Mouse (Mus musculus): ENCODE data around the gene Igfbp5.

Igfbp5 gene

GRCm38 (mm10) chr1:72878473-72879318 is 4.0 kb upstream of the Igfbp5 start:
- H3K27me3 ChIP-seq (ENCODE audit: insufficient read depth, low read length) = peaks cover 54% of the 10 kb centered on the region
- H3K4me1 ChIP-seq (replicated peaks; ENCODE audit: low read depth, low read length) = peaks cover 20% of the 10 kb centered on the region
- H3K36me3 ChIP-seq (ENCODE audit: insufficient read depth, low read length) = no peaks in the 10 kb centered on the region
- no peak overlapping the region for H3K4me3 ChIP-seq (replicated peaks; ENCODE audit: low read length)
- TF ChIP-seq NANOG (IDR thresholded peaks at IDR 0.05; ENCODE audit: borderline replicate concordance, low read length) (no peak), CTCF (conservative IDR thresholded peaks at IDR 0.05; ENCODE audit: low read length) (no peak), POU5F1 (IDR thresholded peaks at IDR 0.05; ENCODE audit: borderline replicate concordance, low read length) (no peak)
- no peaks in the 10 kb centered on the region for H3K9me3 ChIP-seq (ENCODE audit: low read length)

- Histone ChIP-seq H3K9me3 (ENCODE audit: low read length) (no peaks in the 10 kb centered on the region), H3K36me3 (ENCODE audit: insufficient read depth, low read length) (no peaks in the 10 kb centered on the region), H3K27me3 (ENCODE audit: insufficient read depth, low read length) (peaks cover 62% of the 10 kb centered on the region), H3K4me3 (replicated peaks; ENCODE audit: low read length) (no peak overlapping the region), H3K4me1 (replicated peaks; ENCODE audit: low read depth, low read length) (peaks cover 28% of the 10 kb centered on the region)
- TF ChIP-seq CTCF (conservative IDR thresholded peaks at IDR 0.05; ENCODE audit: low read length) (peak; percentile 55), NANOG (IDR thresholded peaks at IDR 0.05; ENCODE audit: borderline replicate concordance, low read length) (no peak), POU5F1 (IDR thresholded peaks at IDR 0.05; ENCODE audit: borderline replicate concordance, low read length) (no peak)
Observed at GRCm38 (mm10) chr1:72877892-72878291, 3.2 kb upstream of the Igfbp5 start.

GRCm38 (mm10) chr1:72876111-72876510 is 1.4 kb upstream of the Igfbp5 start:
- no peaks in the 10 kb centered on the region for H3K9me3 ChIP-seq (ENCODE audit: low read length)
- H3K36me3 ChIP-seq (ENCODE audit: insufficient read depth, low read length) = no peaks in the 10 kb centered on the region
- peaks cover 42% of the 10 kb centered on the region for H3K4me1 ChIP-seq (replicated peaks; ENCODE audit: low read depth, low read length)

GRCm38 (mm10) chr1:72875708-72876107 is 1.0 kb upstream of the Igfbp5 start:
- peaks cover 45% of the 10 kb centered on the region for H3K4me1 ChIP-seq (replicated peaks; ENCODE audit: low read depth, low read length)
- TF ChIP-seq CTCF (conservative IDR thresholded peaks at IDR 0.05; ENCODE audit: low read length) (no peak), NANOG (IDR thresholded peaks at IDR 0.05; ENCODE audit: borderline replicate concordance, low read length) (no peak), POU5F1 (IDR thresholded peaks at IDR 0.05; ENCODE audit: borderline replicate concordance, low read length) (no peak)
- H3K27me3 ChIP-seq (ENCODE audit: insufficient read depth, low read length) = peaks cover 78% of the 10 kb centered on the region
- H3K36me3 ChIP-seq (ENCODE audit: insufficient read depth, low read length) = no peaks in the 10 kb centered on the region
- H3K9me3 ChIP-seq (ENCODE audit: low read length) = no peaks in the 10 kb centered on the region
- no peak overlapping the region for H3K4me3 ChIP-seq (replicated peaks; ENCODE audit: low read length)

More at GRCm38 (mm10) chr1:72876111-72876510, 1.4 kb upstream of the Igfbp5 start:
- TF ChIP-seq NANOG (IDR thresholded peaks at IDR 0.05; ENCODE audit: borderline replicate concordance, low read length) (no peak), POU5F1 (IDR thresholded peaks at IDR 0.05; ENCODE audit: borderline replicate concordance, low read length) (no peak), CTCF (conservative IDR thresholded peaks at IDR 0.05; ENCODE audit: low read length) (no peak)
- H3K27me3 ChIP-seq (ENCODE audit: insufficient read depth, low read length) = peaks cover 76% of the 10 kb centered on the region
- no peak overlapping the region for H3K4me3 ChIP-seq (replicated peaks; ENCODE audit: low read length)

- Histone ChIP-seq H3K4me1 (replicated peaks; ENCODE audit: low read depth, low read length) (peaks cover 58% of the 10 kb centered on the region), H3K36me3 (ENCODE audit: insufficient read depth, low read length) (no peaks in the 10 kb centered on the region), H3K27me3 (ENCODE audit: insufficient read depth, low read length) (peaks cover 87% of the 10 kb centered on the region), H3K9me3 (ENCODE audit: low read length) (no peaks in the 10 kb centered on the region), H3K4me3 (replicated peaks; ENCODE audit: low read length) (peak overlapping the region; percentile 81)
- no peak for TF ChIP-seq NANOG (IDR thresholded peaks at IDR 0.05; ENCODE audit: borderline replicate concordance, low read length)
- TF ChIP-seq POU5F1 (IDR thresholded peaks at IDR 0.05; ENCODE audit: borderline replicate concordance, low read length) = no peak
- no peak for TF ChIP-seq CTCF (conservative IDR thresholded peaks at IDR 0.05; ENCODE audit: low read length)
Observed at GRCm38 (mm10) chr1:72873511-72874286, 985 bp downstream of the Igfbp5 start.

GRCm38 (mm10) chr1:72873078-72873477 is 1.6 kb downstream of the Igfbp5 start:
- Histone ChIP-seq H3K9me3 (ENCODE audit: low read length) (no peaks in the 10 kb centered on the region), H3K4me1 (replicated peaks; ENCODE audit: low read depth, low read length) (peaks cover 58% of the 10 kb centered on the region)
- TF ChIP-seq POU5F1 (IDR thresholded peaks at IDR 0.05; ENCODE audit: borderline replicate concordance, low read length) (no peak), CTCF (conservative IDR thresholded peaks at IDR 0.05; ENCODE audit: low read length) (no peak), NANOG (IDR thresholded peaks at IDR 0.05; ENCODE audit: borderline replicate concordance, low read length) (no peak)

GRCm38 (mm10) chr1:72872521-72872920 is 2.2 kb downstream of the Igfbp5 start:
- TF ChIP-seq CTCF (conservative IDR thresholded peaks at IDR 0.05; ENCODE audit: low read length) (no peak), NANOG (IDR thresholded peaks at IDR 0.05; ENCODE audit: borderline replicate concordance, low read length) (no peak), POU5F1 (IDR thresholded peaks at IDR 0.05; ENCODE audit: borderline replicate concordance, low read length) (no peak)
- no peaks in the 10 kb centered on the region for H3K36me3 ChIP-seq (ENCODE audit: insufficient read depth, low read length)
- peaks cover 60% of the 10 kb centered on the region for H3K4me1 ChIP-seq (replicated peaks; ENCODE audit: low read depth, low read length)
- H3K27me3 ChIP-seq (ENCODE audit: insufficient read depth, low read length) = peaks cover 81% of the 10 kb centered on the region
- H3K9me3 ChIP-seq (ENCODE audit: low read length) = no peaks in the 10 kb centered on the region
- H3K4me3 ChIP-seq (replicated peaks; ENCODE audit: low read length) = peak overlapping the region; percentile 81

More at GRCm38 (mm10) chr1:72873078-72873477, 1.6 kb downstream of the Igfbp5 start:
- Histone ChIP-seq H3K36me3 (ENCODE audit: insufficient read depth, low read length) (no peaks in the 10 kb centered on the region), H3K4me3 (replicated peaks; ENCODE audit: low read length) (peak overlapping the region; percentile 81), H3K27me3 (ENCODE audit: insufficient read depth, low read length) (peaks cover 86% of the 10 kb centered on the region)

- Histone ChIP-seq H3K9me3 (ENCODE audit: low read length) (no peaks in the 10 kb centered on the region), H3K27me3 (ENCODE audit: insufficient read depth, low read length) (peaks cover 74% of the 10 kb centered on the region), H3K4me3 (replicated peaks; ENCODE audit: low read length) (peak overlapping the region; percentile 76), H3K36me3 (ENCODE audit: insufficient read depth, low read length) (no peaks in the 10 kb centered on the region), H3K4me1 (replicated peaks; ENCODE audit: low read depth, low read length) (peaks cover 63% of the 10 kb centered on the region)
- TF ChIP-seq CTCF (conservative IDR thresholded peaks at IDR 0.05; ENCODE audit: low read length) = no peak
- no peak for TF ChIP-seq NANOG (IDR thresholded peaks at IDR 0.05; ENCODE audit: borderline replicate concordance, low read length)
- no peak for TF ChIP-seq POU5F1 (IDR thresholded peaks at IDR 0.05; ENCODE audit: borderline replicate concordance, low read length)
Observed at GRCm38 (mm10) chr1:72871697-72872411, 2.8 kb downstream of the Igfbp5 start.
